Mouse (Mus musculus) thymus, postnatal 10 days (tissue): ENCODE results near the gene Tanc2.

Experiments
- DNase-seq, 2 experiments: peaks; one replicate each; pipeline ENCODE4 v3.0.0; 2021; ENCODE audit warnings: low spot score in 2 of 2

Gene Tanc2

GRCm38 (mm10) chr11:105955815-105956430 is 366.1 kb downstream of the Tanc2 start:
- no peak for DNase-seq

- no peak for DNase-seq
These were observed 367.7 kb downstream of the Tanc2 start for GRCm38 (mm10) chr11:105957501-105957900.

GRCm38 (mm10) chr11:105958566-105958965 is 368.8 kb downstream of the Tanc2 start:
- DNase-seq: no peak

GRCm38 (mm10) chr11:105959355-105959754 is 369.6 kb downstream of the Tanc2 start:
- no peak for DNase-seq

- DNase-seq: no peak
These were observed 374.9 kb downstream of the Tanc2 start for GRCm38 (mm10) chr11:105964691-105965090.

- DNase-seq: no peak
These were observed 376.5 kb downstream of the Tanc2 start for GRCm38 (mm10) chr11:105966288-105966687.

GRCm38 (mm10) chr11:105967741-105968574 is 378.2 kb downstream of the Tanc2 start, which contains the start of gene Ace:
TSS of gene Ace (plus strand) at chr11:105967945.
- DNase-seq: no peak

- no peak for DNase-seq
These were observed 379.2 kb downstream of the Tanc2 start for GRCm38 (mm10) chr11:105968948-105969347.

- DNase-seq: peak in 1 of 2 experiments; percentile 14
These were observed 379.7 kb downstream of the Tanc2 start for GRCm38 (mm10) chr11:105969516-105969915.

GRCm38 (mm10) chr11:105974593-105974992 is 384.8 kb downstream of the Tanc2 start:
- DNase-seq: no peak

GRCm38 (mm10) chr11:105975050-105975449 is 385.3 kb downstream of the Tanc2 start:
- no peak for DNase-seq

GRCm38 (mm10) chr11:105975636-105976035 is 385.9 kb downstream of the Tanc2 start:
- DNase-seq: no peak

- DNase-seq: no peak
These were observed 388.4 kb downstream of the Tanc2 start for GRCm38 (mm10) chr11:105978232-105978631.

GRCm38 (mm10) chr11:105978634-105979033 is 388.8 kb downstream of the Tanc2 start:
- DNase-seq: no peak
